Mouse (Mus musculus) stomach, postnatal 0 days (tissue): Measurements from ENCODE around the gene Ddi2.

ENCODE experiments used
- CTCF ChIP-seq: IDR thresholded peaks from 2 replicates; pipeline ENCODE4 v1.5.1; 2016; ENCODE audit warnings: antibody characterized with exemption, low read depth, mild to moderate bottlenecking, moderate library complexity
- EP300 ChIP-seq: optimal IDR thresholded peaks from 2 replicates; pipeline ENCODE3; 2016; ENCODE audit warnings: antibody characterized with exemption

GRCm38 (mm10) chr4:141757124-141757523, 33.9 kb upstream of the Ddi2 start:
- no peak for TF ChIP-seq CTCF
- no peak for TF ChIP-seq EP300
